Mouse (Mus musculus) activated CD4-positive, CD25-positive, alpha-beta regulatory T cell (primary cell): ENCODE measurements around the gene F8a. TPM values are rescaled to one million over a fixed set of nuclear protein-coding genes. Genes with fewer than 3 reads are reported as not detected.

ENCODE experiments used
- polyA plus RNA-seq, 2 experiments: library from polyadenylated mRNA; unstranded; fragments of 100-300 nt; shearing (Covaris generic); gene quantifications; one replicate each; pipeline ENCODE4 v1.2.1; 2017

The F8a gene
- polyA plus RNA-seq, result 10 to 100 TPM; 17.4 to 19.3 TPM

GRCm38 (mm10) chrX:73227914-73228605, at the start of gene F8a:
TSS of gene F8a (plus strand) at chrX:73228291.

DNA sequence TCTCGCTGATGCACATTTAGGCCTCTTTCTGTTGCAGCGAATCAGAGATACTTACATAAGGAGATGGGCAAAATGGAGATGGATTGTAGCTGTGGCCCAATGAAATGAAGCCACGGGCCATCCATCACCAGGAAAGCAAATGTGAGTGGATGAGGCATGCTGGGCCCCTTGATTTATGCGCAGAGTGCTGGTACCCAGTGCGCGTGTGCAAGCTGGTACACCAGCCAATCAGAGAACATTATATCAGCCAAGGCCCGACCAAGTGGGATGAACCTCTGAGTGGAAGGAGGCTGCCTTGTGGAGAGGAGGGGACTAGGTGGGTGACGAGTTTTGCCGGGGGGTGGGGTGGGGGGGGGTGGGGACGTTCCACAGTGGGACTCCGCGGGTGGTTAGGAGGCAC, 36.2 kb upstream of the F8a start, which contains the start of gene Xlr3b:
TSS of gene Xlr3b (plus strand) at position 274 of the 400 bp plus-strand sequence.

DNA sequence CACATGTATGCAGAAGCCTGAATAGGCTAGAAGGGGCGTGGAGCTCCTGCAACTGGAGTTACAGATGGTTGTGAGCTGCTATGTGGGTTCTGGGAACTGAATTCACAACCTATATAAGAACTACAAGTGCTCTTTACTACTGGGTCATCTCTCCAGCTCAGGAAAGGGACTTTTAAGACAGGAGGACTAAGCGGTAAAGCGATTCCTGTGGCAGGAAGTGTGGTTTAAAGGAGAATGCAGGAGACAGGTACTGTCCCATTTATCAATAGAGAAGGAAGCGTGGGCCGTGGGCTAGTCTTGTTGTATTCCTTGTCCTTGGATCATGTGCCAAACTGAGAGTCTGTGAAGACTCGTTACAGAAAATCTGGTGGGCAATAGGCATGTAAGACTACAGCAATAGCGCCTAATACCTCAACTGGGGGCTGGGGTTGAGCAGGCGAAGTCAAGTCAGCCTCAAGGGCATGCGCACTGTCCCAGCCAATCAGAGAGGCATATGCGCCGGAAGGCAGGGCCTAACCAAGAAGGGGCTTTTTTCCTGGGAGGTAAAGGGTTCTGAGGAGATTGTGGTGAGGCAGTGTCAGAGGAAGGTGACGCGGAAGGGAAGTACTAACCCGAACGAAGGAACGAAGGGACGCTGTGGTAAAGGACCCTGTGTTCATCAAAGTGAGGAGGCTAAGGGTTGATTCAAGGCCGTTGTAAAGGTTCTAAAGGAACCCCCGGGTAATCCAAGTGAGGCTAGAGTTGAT, 14.1 kb upstream of the F8a start, which contains the start of gene Xlr4b:
TSS of gene Xlr4b (plus strand) at position 515 of the 746 bp plus-strand sequence.

GRCm38 (mm10) chrX:73242821-73243325, 14.8 kb downstream of the F8a start, which contains the start of gene Xlr4c:
TSS of gene Xlr4c (minus strand) at chrX:73243130.

DNA sequence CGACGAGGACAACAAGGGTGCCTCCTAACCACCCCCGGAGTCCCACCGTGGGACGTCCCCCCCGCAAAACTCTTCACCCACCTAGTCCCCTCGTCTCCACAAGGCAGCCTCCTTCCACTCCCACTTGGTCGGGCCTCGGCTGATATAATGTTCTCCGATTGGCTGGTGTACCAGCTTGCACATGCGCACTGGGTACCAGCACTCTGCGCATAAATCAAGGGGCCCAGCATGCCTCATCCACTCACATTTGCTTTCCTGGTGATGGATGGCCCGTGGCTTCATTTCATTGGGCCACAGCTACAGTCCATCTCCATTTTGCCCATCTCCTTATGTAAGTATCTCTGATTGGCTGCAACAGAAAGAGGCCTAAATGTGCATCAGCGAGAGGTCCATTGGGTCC, 37.2 kb downstream of the F8a start, which contains the start of gene Xlr3c:
TSS of gene Xlr3c (minus strand) at position 121 of the 400 bp plus-strand sequence.

Other genes starting within 250 kb of the F8a start
- gene Zfp185, start 241.0 kb upstream of the F8a start, polyA plus RNA-seq, result under 1 TPM in 1 of 2 experiments, not detected in 1; 0.18 TPM
- under 1 TPM in 1 of 2 experiments, not detected in 1; 0.22 TPM for gene Pnma5, start 191.2 kb upstream of the F8a start, polyA plus RNA-seq
- not detected for gene Pnma3, start 163.5 kb upstream of the F8a start, polyA plus RNA-seq
- 10 to 100 TPM; 78.3 to 92.0 TPM for gene Xlr4a, start 145.8 kb upstream of the F8a start, polyA plus RNA-seq
- gene Xlr3a, start 131.2 kb upstream of the F8a start, polyA plus RNA-seq, result 1 to 10 TPM in 1 of 2 experiments, under 1 TPM in 1; 0.33 to 4.0 TPM
- under 1 TPM in 1 of 2 experiments, not detected in 1; 0.20 TPM for gene Gm14685, start 111.2 kb upstream of the F8a start, polyA plus RNA-seq
- not detected for gene Xlr5b, start 79.5 kb upstream of the F8a start, polyA plus RNA-seq
- not detected for gene DXBay18, start 78.8 kb upstream of the F8a start, polyA plus RNA-seq
- not detected for gene Spin2d, start 51.3 kb upstream of the F8a start, polyA plus RNA-seq
- gene Xlr3b, start 36.1 kb upstream of the F8a start, polyA plus RNA-seq, result 10 to 100 TPM in 1 of 2 experiments, 1 to 10 TPM in 1; 4.4 to 19.7 TPM
- 100 to 1,000 TPM; 126 to 145 TPM for gene Xlr4b, start 14.0 kb upstream of the F8a start, polyA plus RNA-seq
- 10 to 100 TPM; 60.1 to 81.5 TPM for gene Xlr4c, start 14.8 kb downstream of the F8a start, polyA plus RNA-seq
- under 1 TPM in 1 of 2 experiments, not detected in 1; 0.13 TPM for gene Xlr3c, start 37.1 kb downstream of the F8a start, polyA plus RNA-seq
- gene Xlr5a, start 64.7 kb downstream of the F8a start, polyA plus RNA-seq, result under 1 TPM in 1 of 2 experiments, not detected in 1; 0.12 TPM
- gene Xlr5c, start 64.7 kb downstream of the F8a start, polyA plus RNA-seq, result not detected
- gene Gm45015, start 108.5 kb downstream of the F8a start, polyA plus RNA-seq, result not detected
- gene Zfp275, start 114.3 kb downstream of the F8a start, polyA plus RNA-seq, result 10 to 100 TPM in 1 of 2 experiments, 1 to 10 TPM in 1; 8.2 to 11.7 TPM
- not detected for gene Gm18336, start 170.4 kb downstream of the F8a start, polyA plus RNA-seq
- gene Zfp92, start 182.8 kb downstream of the F8a start, polyA plus RNA-seq, result under 1 TPM in 1 of 2 experiments, not detected in 1; 0.25 TPM
- not detected for gene Trex2, start 207.1 kb downstream of the F8a start, polyA plus RNA-seq
- 10 to 100 TPM; 23.0 to 36.2 TPM for gene Haus7, start 230.8 kb downstream of the F8a start, polyA plus RNA-seq